Mouse (Mus musculus): ENCODE data around the gene Golt1b.
"Not testable (repeated sequence)": the region's sequence is repeated elsewhere in the genome, so short reads cannot be mapped to it uniquely, and the experiment has no call there.

The Golt1b gene

GRCm38 (mm10) chr6:142387011-142387754, at the start of gene Golt1b, which contains the start of gene Recql:
TSS of gene Golt1b (plus strand) at chr6:142387221.
TSS of gene Recql (minus strand) at chr6:142387087.
- peak; percentile 99 for ATAC-seq (ENCODE audit: insufficient number of reproducible peaks, low FRiP score, low TSS enrichment)

DNA sequence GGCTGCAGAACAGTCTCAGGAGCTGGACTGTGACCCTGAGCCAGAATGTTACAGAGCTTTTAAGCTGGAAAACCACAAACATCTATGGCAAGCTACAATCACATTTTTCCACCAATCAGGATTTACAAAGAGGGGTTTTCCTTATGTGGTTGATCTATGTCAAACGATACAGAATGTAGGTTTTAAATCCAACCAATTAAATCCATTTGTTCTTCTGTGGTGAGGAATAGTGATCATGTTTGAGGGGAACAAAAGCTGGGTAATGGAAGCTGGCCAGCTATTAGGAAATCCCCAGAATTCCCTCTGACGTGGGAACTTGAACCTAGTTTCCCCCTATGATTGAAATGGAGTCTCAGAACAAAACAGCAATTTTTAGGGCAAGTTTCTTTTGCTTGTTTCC, 48.1 kb upstream of the Golt1b start:
- no peak for ATAC-seq (ENCODE audit: insufficient number of reproducible peaks, low FRiP score, low TSS enrichment)

DNA sequence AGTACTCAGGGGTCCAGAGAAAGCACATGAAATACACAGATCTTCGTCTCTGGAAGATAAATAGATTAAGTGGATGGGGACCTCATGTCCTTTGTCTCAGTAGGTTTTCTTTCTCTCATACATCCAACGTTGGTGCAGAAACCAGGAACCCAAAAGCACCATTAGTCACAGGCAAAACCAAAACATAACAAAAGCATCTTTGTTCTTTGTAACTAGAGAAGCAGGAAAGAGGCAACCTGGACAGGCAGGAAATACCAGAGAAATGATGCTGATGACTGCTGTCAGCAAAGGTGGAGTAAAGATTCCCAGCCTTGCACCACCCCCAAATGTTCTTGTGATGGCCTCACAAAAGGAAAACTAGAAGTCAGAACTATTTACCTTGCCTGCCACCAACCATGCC, 47.4 kb upstream of the Golt1b start:
- no peak for ATAC-seq (ENCODE audit: insufficient number of reproducible peaks, low FRiP score, low TSS enrichment)

GRCm38 (mm10) chr6:142343561-142343960, 43.5 kb upstream of the Golt1b start:
- ATAC-seq (ENCODE audit: insufficient number of reproducible peaks, low FRiP score, low TSS enrichment) = no peak

DNA sequence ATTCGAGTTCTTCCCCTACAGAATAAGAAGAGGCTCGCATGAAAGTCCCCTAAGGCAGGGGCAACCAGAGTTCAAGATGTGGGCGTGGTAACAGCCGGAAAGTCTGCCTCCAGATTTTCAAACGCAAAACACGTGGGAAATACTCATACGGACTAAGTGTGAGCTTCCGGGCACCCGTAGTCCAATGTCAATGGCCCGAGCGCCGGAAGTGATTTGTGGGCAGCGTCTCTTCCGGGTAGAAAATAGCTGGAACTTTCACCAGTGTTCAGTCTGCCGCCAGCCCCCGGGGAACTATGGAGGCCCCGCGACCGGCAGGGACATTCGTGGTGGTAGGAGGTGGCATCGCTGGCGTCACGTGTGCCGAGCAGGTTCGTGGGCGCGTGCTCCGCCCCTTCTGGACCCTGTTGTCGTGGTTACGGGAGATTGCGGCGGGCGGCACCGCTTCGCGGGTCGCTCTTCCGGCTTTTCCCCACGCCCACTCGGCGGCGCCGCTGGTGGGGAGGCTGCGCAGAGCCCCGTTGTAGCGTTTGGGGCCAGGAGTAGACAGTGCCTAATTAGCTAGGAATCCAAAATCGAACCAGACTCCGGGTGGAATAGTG, 41.5 kb upstream of the Golt1b start, which contains the start of gene Pyroxd1:
Gene Pyroxd1, plus strand, starts transcription at position 215 of the 599 bp plus-strand sequence.
- ATAC-seq (ENCODE audit: insufficient number of reproducible peaks, low FRiP score, low TSS enrichment) = peak; percentile 79

GRCm38 (mm10) chr6:142346181-142347110, 40.6 kb upstream of the Golt1b start:
- no peak for ATAC-seq (ENCODE audit: insufficient number of reproducible peaks, low FRiP score, low TSS enrichment)

DNA sequence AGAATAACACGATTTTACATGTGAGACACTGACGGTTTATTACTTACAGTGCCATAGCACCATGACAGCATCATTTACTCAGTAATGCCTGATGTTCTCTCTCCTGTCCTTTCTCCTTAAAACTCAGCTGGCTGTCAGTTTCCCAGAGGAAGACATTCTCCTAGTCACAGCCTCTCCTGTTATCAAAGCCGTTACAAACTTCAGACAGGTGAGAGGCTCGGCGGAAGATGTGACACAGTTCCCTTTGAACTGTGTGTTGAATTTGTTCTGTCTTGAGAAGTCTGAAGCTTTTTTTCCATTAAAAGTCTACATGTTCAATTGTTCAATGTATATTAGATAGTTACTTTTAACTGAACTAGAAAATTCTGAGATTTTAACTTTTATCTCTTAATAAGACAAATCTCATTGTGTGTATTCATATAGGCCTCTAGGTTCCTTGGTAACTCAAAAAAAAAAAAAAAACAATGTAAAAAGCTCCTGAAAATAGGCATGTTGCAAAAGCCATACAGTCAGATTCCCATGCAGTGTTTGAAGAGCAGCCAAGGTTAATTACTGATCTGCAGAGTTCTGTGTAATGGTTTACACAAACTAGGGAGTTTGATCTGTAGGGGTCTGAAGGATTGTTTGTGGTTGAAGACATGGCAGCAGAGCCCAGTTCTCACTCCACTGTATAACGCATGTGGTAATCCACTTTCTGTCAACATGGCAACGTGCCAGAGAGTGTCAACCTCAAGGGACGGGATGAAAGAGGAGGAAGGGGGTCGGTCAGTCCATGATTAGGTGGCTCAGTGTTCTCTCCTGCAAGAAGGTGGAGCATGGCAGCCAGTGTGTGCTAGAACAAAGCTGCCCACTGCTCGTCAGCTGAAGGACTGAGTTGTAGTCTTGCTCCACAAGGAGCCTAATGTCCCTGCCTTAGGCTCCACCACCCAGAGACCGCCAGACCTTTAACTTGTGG, 39.3 kb upstream of the Golt1b start:
- ATAC-seq (ENCODE audit: insufficient number of reproducible peaks, low FRiP score, low TSS enrichment) = no peak

GRCm38 (mm10) chr6:142352099-142352498, 34.9 kb upstream of the Golt1b start:
- ATAC-seq (ENCODE audit: insufficient number of reproducible peaks, low FRiP score, low TSS enrichment) = not testable (repeated sequence)

- ATAC-seq (ENCODE audit: insufficient number of reproducible peaks, low FRiP score, low TSS enrichment) = no peak
Observed at GRCm38 (mm10) chr6:142357106-142357505, 29.9 kb upstream of the Golt1b start.

- no peak for ATAC-seq (ENCODE audit: insufficient number of reproducible peaks, low FRiP score, low TSS enrichment)
Observed at GRCm38 (mm10) chr6:142362036-142362435, 25.0 kb upstream of the Golt1b start.

- ATAC-seq (ENCODE audit: insufficient number of reproducible peaks, low FRiP score, low TSS enrichment) = no peak; the same call in 1 of the 2 replicates
Observed at GRCm38 (mm10) chr6:142363019-142363576, 23.9 kb upstream of the Golt1b start.

DNA sequence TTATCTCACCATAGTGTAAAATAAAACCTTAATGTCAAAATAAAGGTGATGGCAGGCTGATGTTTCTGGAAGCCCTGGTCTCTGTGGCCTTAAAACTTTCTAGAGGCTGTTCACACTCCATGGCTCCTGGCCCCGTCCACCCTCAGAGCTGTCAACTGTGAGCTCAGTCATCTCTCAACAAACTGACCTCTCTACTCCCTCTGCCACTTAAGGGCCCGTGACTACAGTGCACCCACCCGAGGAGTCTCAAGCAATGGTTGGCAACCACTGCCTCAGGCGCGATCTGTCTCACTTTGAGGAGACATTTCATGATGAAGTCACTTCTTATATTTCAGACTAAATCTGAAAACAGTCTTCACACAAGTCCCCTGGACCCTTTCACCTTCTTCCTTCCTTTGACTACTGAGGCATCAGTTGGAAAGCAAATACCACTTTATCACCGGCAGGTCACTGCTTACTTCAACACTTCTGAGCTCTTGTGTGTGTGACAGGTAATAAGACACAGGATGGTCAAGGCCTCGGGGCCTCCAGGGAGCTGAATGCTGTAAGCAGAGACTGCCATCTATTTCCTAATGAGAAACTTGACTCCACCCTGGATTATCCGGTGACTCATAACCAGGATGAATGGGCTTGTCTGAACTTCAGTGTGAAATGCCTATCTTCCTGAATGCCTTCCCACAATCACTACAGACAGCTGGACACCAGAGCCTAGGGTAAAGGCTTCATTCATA, 21.1 kb upstream of the Golt1b start:
- no peak for ATAC-seq (ENCODE audit: insufficient number of reproducible peaks, low FRiP score, low TSS enrichment)

DNA sequence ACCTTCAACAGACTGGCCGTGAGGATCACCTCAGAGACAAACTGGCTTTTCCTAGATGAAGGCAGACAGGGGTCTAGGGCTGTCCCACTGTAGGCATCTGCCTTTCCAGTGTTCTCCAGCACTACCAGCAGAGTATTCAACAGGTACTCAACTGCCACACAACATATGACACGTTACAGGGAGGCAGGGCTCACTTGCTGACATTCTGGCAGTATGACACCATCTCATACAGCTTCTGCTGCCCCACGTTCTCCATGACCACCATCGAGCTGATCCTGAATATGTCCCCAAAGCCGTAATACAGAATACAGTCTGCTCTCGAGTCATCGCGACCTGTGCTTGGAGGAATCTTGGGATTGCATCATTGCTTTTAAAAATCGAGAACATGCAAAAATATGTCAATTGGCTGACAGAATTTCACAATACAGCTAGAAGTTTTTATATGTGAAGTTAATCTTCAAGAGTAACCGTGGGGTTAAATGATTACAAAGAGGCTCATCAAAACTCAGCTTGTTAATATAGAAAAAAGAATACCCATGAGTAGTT, 20.5 kb upstream of the Golt1b start:
- ATAC-seq (ENCODE audit: insufficient number of reproducible peaks, low FRiP score, low TSS enrichment) = no peak

DNA sequence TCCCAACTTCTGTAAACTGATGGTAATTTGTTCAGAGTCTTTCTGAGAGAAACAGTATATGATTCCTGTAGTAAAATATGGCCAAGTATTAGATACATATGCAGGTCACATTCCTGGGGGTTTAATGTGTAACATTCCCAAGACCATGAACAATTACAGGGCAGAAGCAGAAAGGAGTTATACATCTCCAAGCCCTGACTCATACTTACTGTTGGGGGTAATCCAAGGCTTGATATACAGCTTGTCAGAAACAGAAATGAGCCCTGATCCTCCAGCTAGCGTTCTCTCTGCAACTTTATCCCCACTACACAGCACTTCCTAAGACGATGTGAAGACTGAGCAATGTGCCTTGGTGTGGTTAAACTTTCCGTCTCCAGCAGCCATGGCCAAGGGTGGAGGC, 19.5 kb upstream of the Golt1b start:
- no peak for ATAC-seq (ENCODE audit: insufficient number of reproducible peaks, low FRiP score, low TSS enrichment)

DNA sequence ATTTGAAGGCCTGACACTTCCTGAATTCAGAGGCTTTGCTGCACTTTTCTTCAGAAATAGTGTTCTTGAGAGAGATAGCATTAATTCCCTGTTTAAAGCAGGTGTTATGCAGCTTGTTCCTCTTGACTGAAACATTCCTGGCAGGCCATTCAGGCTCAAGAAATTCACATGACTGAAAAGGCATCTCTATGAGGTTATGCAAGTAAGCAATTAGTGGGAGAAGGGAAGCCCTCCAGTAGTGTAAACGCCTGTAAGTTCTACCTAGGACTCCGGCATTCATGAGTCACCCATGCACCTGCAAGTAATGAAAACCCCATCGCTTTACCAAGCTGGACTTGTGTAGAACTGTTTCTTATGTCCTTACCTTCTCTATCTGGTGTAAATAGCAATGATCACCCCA, 17.5 kb upstream of the Golt1b start:
- ATAC-seq (ENCODE audit: insufficient number of reproducible peaks, low FRiP score, low TSS enrichment) = no peak

- ATAC-seq (ENCODE audit: insufficient number of reproducible peaks, low FRiP score, low TSS enrichment) = no peak
Observed at GRCm38 (mm10) chr6:142377081-142377480, 9.9 kb upstream of the Golt1b start.

DNA sequence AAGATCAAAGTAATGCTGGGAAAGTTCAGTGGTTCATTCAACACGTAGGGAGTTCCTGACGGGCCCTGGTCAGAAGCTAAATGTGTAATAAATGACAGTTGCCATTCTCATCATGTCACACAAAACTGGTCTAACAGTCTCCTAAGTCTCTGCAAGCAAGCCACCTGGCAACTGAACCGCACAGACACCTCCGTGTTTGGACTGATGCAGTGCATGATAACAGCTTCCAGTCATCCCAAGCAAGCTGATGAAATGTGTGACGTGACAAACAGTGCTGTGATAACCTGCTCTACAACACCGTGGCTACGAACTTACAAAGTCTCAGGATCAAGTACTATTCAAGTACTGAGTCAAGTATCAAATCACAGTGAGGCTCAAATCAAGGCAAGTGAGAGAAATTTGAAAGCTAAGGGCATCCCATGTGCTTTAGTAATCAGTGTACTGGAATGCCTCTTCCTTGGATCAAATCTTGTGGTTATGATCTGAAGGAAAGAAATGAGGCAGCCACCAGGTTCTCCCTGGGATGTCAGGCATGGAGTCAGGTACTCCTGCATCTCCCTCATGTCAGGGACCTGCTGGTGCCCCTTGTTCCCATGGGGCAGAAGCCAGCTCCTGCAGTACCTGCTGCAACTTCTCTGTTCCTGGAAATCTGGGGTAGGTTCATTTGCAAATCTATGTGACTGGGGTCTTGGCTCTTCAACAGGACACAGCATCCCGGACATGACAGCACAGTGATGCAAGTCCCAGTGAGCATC, 8.3 kb upstream of the Golt1b start:
- ATAC-seq (ENCODE audit: insufficient number of reproducible peaks, low FRiP score, low TSS enrichment) = no peak

- ATAC-seq (ENCODE audit: insufficient number of reproducible peaks, low FRiP score, low TSS enrichment) = no peak
Observed at GRCm38 (mm10) chr6:142379961-142380360, 7.1 kb upstream of the Golt1b start.

Measured in cerebellum, adult (tissue).